ENCODE assay signal across 23 mouse cellular contexts in genomic region chr4:97557585-97557984, GRCm38 (mm10).
DNase-seq lines count a peak whose midpoint lies in the region; ATAC-seq and TF ChIP-seq lines count a peak whose summit lies in the region.
"Had no signal": no experiment of that assay in that cellular context is flagged by ENCODE, and none has a peak within 500 bp of the region (broad histone marks: within the 10 kb centered on the region; RNA-seq: fewer than 3 reads in every experiment).

No protein-coding gene starts in this region.

- H3K4me3 ChIP-seq in liver, adult 2 months (ENCODE audit: insufficient read depth, low read depth, low read length), result no peak overlapping the region
- H3K4me3 ChIP-seq in midbrain, embryonic 15.5 days, result no peak overlapping the region
- H3K4me3 ChIP-seq in midbrain, postnatal 0 days (ENCODE audit: low read depth, low read length), result no peak overlapping the region
- H3K4me3 ChIP-seq in midbrain, embryonic 16.5 days (ENCODE audit: low read depth, low read length), result no peak overlapping the region
- H3K4me3 ChIP-seq in midbrain, embryonic 11.5 days (ENCODE audit: low read depth, low read length), result no peak overlapping the region

- H3K9me3 ChIP-seq in midbrain, embryonic 15.5 days, result no peaks in the 10 kb centered on the region
- H3K9me3 ChIP-seq in midbrain, postnatal 0 days (ENCODE audit: low read length), result no peaks in the 10 kb centered on the region
- no peaks in the 10 kb centered on the region for H3K9me3 ChIP-seq in midbrain, embryonic 16.5 days (replicated peaks; ENCODE audit: control insufficient read depth, low read length, poor library complexity, severe bottlenecking)
- no peaks in the 10 kb centered on the region for H3K9me3 ChIP-seq in midbrain, embryonic 11.5 days (ENCODE audit: control insufficient read depth, low read length)
- H3K9me3 ChIP-seq: G1E had no signal

- peak; percentile 13 for DNase-seq in liver, adult 2 months (ENCODE audit: extremely low read depth, low read depth, low spot score)
- no peak for DNase-seq in liver
- DNase-seq in midbrain, postnatal 0 days (ENCODE audit: low spot score), result no peak
- DNase-seq in midbrain, embryonic 11.5 days (ENCODE audit: low spot score, missing footprints), result no peak
- peak; percentile 11 for DNase-seq in brain, embryonic 14.5 days (ENCODE audit: low read depth)
- DNase-seq in embryo, embryonic 9.5 days (ENCODE audit: extremely low spot score), result no peak
- DNase-seq: adrenal gland, adult 2 months; adrenal gland, adult 8-10 months; adrenal gland, postnatal 10 days; adrenal gland, postnatal 14 days; adrenal gland, postnatal 25 days; adrenal gland, postnatal 36 days; B cell, adult 2 months; cerebellum, adult 11 months; cerebellum, adult 11-12 months; cerebellum, adult 18-20 months had no signal

- TF ChIP-seq POLR2A in liver, adult 2 months (IDR thresholded peaks at IDR 0.05; ENCODE audit: extremely low read depth, insufficient read depth, low read length), result no peak
- TF ChIP-seq POLR2A in brain, embryonic 14.5 days (IDR thresholded peaks at IDR 0.05; ENCODE audit: borderline replicate concordance, extremely low read depth, insufficient read depth, insufficient read length, poor library complexity, severe bottlenecking), result no peak

- no peak overlapping the region for H3K4me2 ChIP-seq in midbrain, embryonic 15.5 days
- H3K4me2 ChIP-seq in midbrain, postnatal 0 days (ENCODE audit: low read depth, low read length, poor library complexity, severe bottlenecking), result no peak overlapping the region
- no peak overlapping the region for H3K4me2 ChIP-seq in midbrain, embryonic 16.5 days (ENCODE audit: low read length)
- H3K4me2 ChIP-seq in midbrain, embryonic 11.5 days, result no peak overlapping the region

- H3K27me3 ChIP-seq in liver, adult 2 months (ENCODE audit: control insufficient read depth, insufficient read depth, low read length), result no peaks in the 10 kb centered on the region
- no peaks in the 10 kb centered on the region for H3K27me3 ChIP-seq in midbrain, embryonic 15.5 days (replicated peaks)
- no peaks in the 10 kb centered on the region for H3K27me3 ChIP-seq in midbrain, postnatal 0 days (ENCODE audit: insufficient read depth, low read length)
- H3K27me3 ChIP-seq in midbrain, embryonic 16.5 days (ENCODE audit: control insufficient read depth, insufficient read depth, low read depth, low read length), result no peaks in the 10 kb centered on the region
- no peaks in the 10 kb centered on the region for H3K27me3 ChIP-seq in midbrain, embryonic 11.5 days (ENCODE audit: control insufficient read depth, insufficient read depth, low read length)
- H3K27me3 ChIP-seq: CH12.LX, Patski had no signal

- peak; percentile 54; the same call in 1 of the 2 replicates for ATAC-seq in midbrain, embryonic 15.5 days (replicated peaks)
- ATAC-seq in midbrain, postnatal 0 days (ENCODE audit: low FRiP score), result no peak
- 0 out of 2 replicates have a peak, but pooled peaks have one; percentile 54 for ATAC-seq in midbrain, embryonic 16.5 days
- ATAC-seq in midbrain, embryonic 11.5 days (ENCODE audit: low FRiP score), result no peak
- ATAC-seq: activated CD4-positive, CD25-positive, alpha-beta regulatory T cell, adult 4 months; CD4-positive, CD25-positive, alpha-beta regulatory T cell, adult 4 months; Patski had no signal

- no peaks in the 10 kb centered on the region for H3K79me2 ChIP-seq in liver, adult 2 months (ENCODE audit: control insufficient read depth, insufficient read depth, low read length)

- no peaks in the 10 kb centered on the region for H3K36me3 ChIP-seq in liver, adult 2 months (ENCODE audit: control insufficient read depth, insufficient read depth, low read length)
- H3K36me3 ChIP-seq in midbrain, embryonic 15.5 days (replicated peaks), result no peaks in the 10 kb centered on the region
- no peaks in the 10 kb centered on the region for H3K36me3 ChIP-seq in midbrain, postnatal 0 days (ENCODE audit: insufficient read depth, low read length)
- no peaks in the 10 kb centered on the region for H3K36me3 ChIP-seq in midbrain, embryonic 16.5 days (ENCODE audit: control insufficient read depth, insufficient read depth, low read length)
- no peaks in the 10 kb centered on the region for H3K36me3 ChIP-seq in midbrain, embryonic 11.5 days (ENCODE audit: control insufficient read depth, insufficient read depth, low read length)
- H3K36me3 ChIP-seq: G1E had no signal

- TF ChIP-seq CTCF in liver, adult 2 months (IDR thresholded peaks at IDR 0.05; ENCODE audit: low read depth, low read length), result no peak
- no peak for TF ChIP-seq CTCF in midbrain, postnatal 0 days (IDR thresholded peaks at IDR 0.05)
- TF ChIP-seq CTCF in brain, embryonic 14.5 days (IDR thresholded peaks at IDR 0.05; ENCODE audit: borderline replicate concordance, extremely low read depth, insufficient read depth, insufficient read length), result no peak

- 80% methylated on average over 2 of the region's 2 CpGs for WGBS in liver, adult 2 months
- 50% methylated on average over 2 of the region's 2 CpGs for WGBS in midbrain, embryonic 15.5 days
- 29% methylated on average over 2 of the region's 2 CpGs for WGBS in midbrain, postnatal 0 days
- WGBS in midbrain, embryonic 16.5 days, result 53% methylated on average over 2 of the region's 2 CpGs
- WGBS in midbrain, embryonic 11.5 days, result 77% methylated on average over 2 of the region's 2 CpGs

- 0 out of 2 replicates have a peak overlapping the region, but pooled peaks have one; percentile 17 for H3K27ac ChIP-seq in liver, adult 2 months (replicated peaks; ENCODE audit: insufficient read depth, low read depth, low read length)
- no peak overlapping the region for H3K27ac ChIP-seq in midbrain, embryonic 15.5 days
- no peak overlapping the region for H3K27ac ChIP-seq in midbrain, postnatal 0 days (ENCODE audit: low read depth, low read length)
- no peak overlapping the region for H3K27ac ChIP-seq in midbrain, embryonic 16.5 days (ENCODE audit: low read length)
- no peak overlapping the region for H3K27ac ChIP-seq in midbrain, embryonic 11.5 days (ENCODE audit: low read depth, low read length)

- H3K4me1 ChIP-seq in liver, adult 2 months (ENCODE audit: control insufficient read depth, insufficient read depth, low read length), result peaks cover 1% of the 10 kb centered on the region; the same call in 1 of the 2 replicates
- H3K4me1 ChIP-seq in midbrain, embryonic 15.5 days, result no peaks in the 10 kb centered on the region
- no peaks in the 10 kb centered on the region for H3K4me1 ChIP-seq in midbrain, postnatal 0 days (ENCODE audit: insufficient read depth, low read length)
- no peaks in the 10 kb centered on the region for H3K4me1 ChIP-seq in midbrain, embryonic 16.5 days (ENCODE audit: control insufficient read depth, insufficient read depth, low read length)
- no peaks in the 10 kb centered on the region for H3K4me1 ChIP-seq in midbrain, embryonic 11.5 days (ENCODE audit: control insufficient read depth, insufficient read depth, low read length)

- no peak overlapping the region for H3K9ac ChIP-seq in liver, adult 2 months (ENCODE audit: low read depth, low read length)
- H3K9ac ChIP-seq in midbrain, embryonic 15.5 days, result no peak overlapping the region
- no peak overlapping the region for H3K9ac ChIP-seq in midbrain, postnatal 0 days (replicated peaks; ENCODE audit: low read length, poor library complexity, severe bottlenecking)
- no peak overlapping the region for H3K9ac ChIP-seq in midbrain, embryonic 16.5 days (ENCODE audit: low read depth, low read length)
- no peak overlapping the region for H3K9ac ChIP-seq in midbrain, embryonic 11.5 days (ENCODE audit: low read length)

Comparison
In these comparisons a context has a peak if more than half of its experiments do, and no peak if none do; other contexts are left out.
1. DNase-seq: peak in liver, adult 2 months (single experiment) and brain, embryonic 14.5 days (single experiment); none in liver (single experiment), midbrain, postnatal 0 days (single experiment), midbrain, embryonic 11.5 days (single experiment) and embryo, embryonic 9.5 days (single experiment).
2. ATAC-seq: peak in midbrain, embryonic 15.5 days (single experiment) and midbrain, embryonic 16.5 days (single experiment); none in midbrain, postnatal 0 days (single experiment) and midbrain, embryonic 11.5 days (single experiment).